25 mouse cellular contexts compared by ENCODE assay signal in the genomic region with DNA sequence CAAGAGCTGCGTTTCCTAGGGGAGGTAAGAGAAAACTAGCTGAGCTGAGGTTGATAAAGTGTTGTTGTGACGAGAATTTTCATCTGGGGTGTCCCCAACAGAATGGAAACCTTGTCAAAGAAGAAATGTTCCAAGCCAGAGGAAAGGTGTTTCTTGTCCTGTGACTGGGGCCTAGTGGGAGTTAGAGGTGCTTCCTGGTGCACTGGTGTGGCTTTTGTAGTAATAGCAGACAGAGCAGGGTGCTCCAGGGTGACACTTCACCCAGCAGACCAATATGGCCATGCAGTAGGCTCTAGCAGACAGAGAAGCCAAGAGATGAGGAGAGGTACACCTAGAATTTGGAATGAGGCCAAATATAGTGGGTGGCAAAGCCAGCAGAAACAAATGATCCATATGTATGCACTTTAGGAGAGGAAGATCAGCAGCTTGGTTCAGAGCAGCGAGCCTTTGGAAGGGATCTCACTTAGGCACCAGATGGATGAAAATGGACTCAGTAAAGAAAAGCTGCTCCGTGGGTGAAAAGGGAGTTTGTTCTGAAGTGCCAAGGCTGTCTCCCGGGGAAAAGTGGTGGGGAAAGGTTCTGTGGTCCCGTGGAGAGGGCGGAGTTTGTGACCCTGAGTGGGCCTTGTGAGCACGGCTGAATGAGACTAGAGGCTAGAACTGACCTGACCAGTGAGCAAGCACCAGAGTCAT. TPM values are rescaled to one million over a fixed set of nuclear protein-coding genes. Genes with fewer than 3 reads are reported as not detected.
DNase-seq lines count a peak whose midpoint lies in the region; ATAC-seq lines count a peak whose summit lies in the region.
"Had no signal": no experiment of that assay in that cellular context is flagged by ENCODE, and none has a peak within 500 bp of the region (broad histone marks: within the 10 kb centered on the region; RNA-seq: fewer than 3 reads in every experiment).

No protein-coding gene starts in this region.

- intact Hi-C loops in heart, postnatal 25 days (cut with DNase I): no loop called here

- H3K27me3 ChIP-seq in midbrain, embryonic 11.5 days (ENCODE audit: control insufficient read depth, insufficient read depth, low read length): no peaks in the 10 kb centered on the region
- no peaks in the 10 kb centered on the region for H3K27me3 ChIP-seq in midbrain, embryonic 15.5 days (replicated peaks)
- H3K27me3 ChIP-seq: CH12.LX, Patski had no signal

- WGBS in midbrain, embryonic 11.5 days: 92% methylated on average over 8 of the region's 8 CpGs
- 92% methylated on average over 8 of the region's 8 CpGs for WGBS in midbrain, embryonic 15.5 days

- peak; percentile 65 for ATAC-seq in frontal cortex, adult (ENCODE audit: low TSS enrichment)
- no peak for ATAC-seq in midbrain, embryonic 11.5 days (ENCODE audit: low FRiP score)
- ATAC-seq in midbrain, embryonic 15.5 days (replicated peaks): no peak
- ATAC-seq: activated CD4-positive, CD25-positive, alpha-beta regulatory T cell, adult 4 months; CD4-positive, CD25-positive, alpha-beta regulatory T cell, adult 4 months; Patski had no signal

- no peak overlapping the region for H3K27ac ChIP-seq in midbrain, embryonic 11.5 days (ENCODE audit: low read depth, low read length)
- no peak overlapping the region for H3K27ac ChIP-seq in midbrain, embryonic 15.5 days

- H3K36me3 ChIP-seq in midbrain, embryonic 11.5 days (ENCODE audit: control insufficient read depth, insufficient read depth, low read length): peaks cover 35% of the 10 kb centered on the region
- peaks cover 63% of the 10 kb centered on the region for H3K36me3 ChIP-seq in midbrain, embryonic 15.5 days (replicated peaks)

- no peak overlapping the region for H3K9ac ChIP-seq in midbrain, embryonic 11.5 days (ENCODE audit: low read length)
- H3K9ac ChIP-seq in midbrain, embryonic 15.5 days: no peak overlapping the region

- no peak for DNase-seq in frontal cortex, adult 2 months (ENCODE audit: extremely low spot score in 1 of 2, low spot score in 1 of 2)
- peak; percentile 83 for DNase-seq in heart, adult 11 months
- DNase-seq in heart, postnatal 25 days (ENCODE audit: low spot score): no peak
- DNase-seq in midbrain, embryonic 11.5 days (ENCODE audit: low spot score, missing footprints): peak; percentile 70
- DNase-seq in brain, adult 2 months (ENCODE audit: low read depth, low spot score): peak; percentile 24
- DNase-seq in Muller cell, postnatal 12 days (ENCODE audit: inconsistent ontology term): no peak
- DNase-seq: adrenal gland, adult 2 months; adrenal gland, adult 8-10 months; adrenal gland, postnatal 10 days; adrenal gland, postnatal 14 days; adrenal gland, postnatal 25 days; adrenal gland, postnatal 36 days; B cell, adult 2 months; cerebellum, adult 11 months; cerebellum, adult 11-12 months; cerebellum, adult 18-20 months; cerebellum, adult 2 months had no signal

- H3K4me3 ChIP-seq in midbrain, embryonic 11.5 days (ENCODE audit: low read depth, low read length): no peak overlapping the region
- no peak overlapping the region for H3K4me3 ChIP-seq in midbrain, embryonic 15.5 days

- no peaks in the 10 kb centered on the region for H3K4me1 ChIP-seq in midbrain, embryonic 11.5 days (ENCODE audit: control insufficient read depth, insufficient read depth, low read length)
- H3K4me1 ChIP-seq in midbrain, embryonic 15.5 days: no peaks in the 10 kb centered on the region

- H3K9me3 ChIP-seq in midbrain, embryonic 11.5 days (ENCODE audit: control insufficient read depth, low read length): no peaks in the 10 kb centered on the region
- no peaks in the 10 kb centered on the region for H3K9me3 ChIP-seq in midbrain, embryonic 15.5 days
- H3K9me3 ChIP-seq: G1E had no signal

- H3K4me2 ChIP-seq in midbrain, embryonic 11.5 days: no peak overlapping the region
- H3K4me2 ChIP-seq in midbrain, embryonic 15.5 days: no peak overlapping the region

RNA-seq across cellular contexts. Expression of a gene that starts 19.3 kb away (rescaled TPM):
- 14.1 and 14.5 TPM in 2 replicates for polyA plus RNA-seq in frontal cortex, adult 2 months (2012; rRNA removed)
- 10 to 100 TPM; 11.1 to 11.9 TPM for total RNA-seq in heart, postnatal 25 days (2021)
- polyA plus RNA-seq in midbrain, embryonic 11.5 days (2014; fragmentation: Nextera tagmentation; extraction: Ambion mirVana): 6.7 and 7.1 TPM in 2 replicates
- 2.4 and 3.3 TPM in 2 replicates for polyA plus RNA-seq in midbrain, embryonic 15.5 days (2015; fragmentation: Nextera tagmentation; extraction: Ambion mirVana)
- total RNA-seq: CH12.LX, MEL had no signal
- polyA plus RNA-seq: CD4-positive, CD25-positive, alpha-beta regulatory T cell, adult 4 months; G1E; Patski had no signal

RNA-seq across cellular contexts. Expression of a gene that starts 32.5 kb away (rescaled TPM):
- polyA plus RNA-seq in frontal cortex, adult 2 months (2012; rRNA removed): 18.8 and 19.2 TPM in 2 replicates
- 10 to 100 TPM; 11.6 to 12.1 TPM for total RNA-seq in heart, postnatal 25 days (2021)
- polyA plus RNA-seq in midbrain, embryonic 11.5 days (2014; fragmentation: Nextera tagmentation; extraction: Ambion mirVana): 40.5 and 41.8 TPM in 2 replicates
- 10.6 and 10.9 TPM in 2 replicates for polyA plus RNA-seq in midbrain, embryonic 15.5 days (2015; fragmentation: Nextera tagmentation; extraction: Ambion mirVana)

RNA-seq across cellular contexts. Expression of a gene that starts 55.0 kb away (rescaled TPM):
- polyA plus RNA-seq in frontal cortex, adult 2 months (2012; rRNA removed): 0.76 and 0.88 TPM in 2 replicates
- 1 to 10 TPM in 1 of 2 experiments, under 1 TPM in 1; 0.96 to 2.7 TPM for total RNA-seq in heart, postnatal 25 days (2021)
- polyA plus RNA-seq in midbrain, embryonic 11.5 days (2014; fragmentation: Nextera tagmentation; extraction: Ambion mirVana): not detected in 2 replicates
- not detected in 2 replicates for polyA plus RNA-seq in midbrain, embryonic 15.5 days (2015; fragmentation: Nextera tagmentation; extraction: Ambion mirVana)
- total RNA-seq: adrenal gland, postnatal 25 days; G1E; MEL had no signal
- polyA plus RNA-seq: activated CD4-positive, CD25-positive, alpha-beta regulatory T cell, adult 4 months; CD4-positive, CD25-positive, alpha-beta regulatory T cell, adult 4 months; G1E; Patski had no signal

Comparison
In these comparisons a context has a peak if more than half of its experiments do, and no peak if none do; other contexts are left out.
1. DNase-seq: peak in heart, adult 11 months (single experiment), midbrain, embryonic 11.5 days (single experiment) and brain, adult 2 months (single experiment); none in frontal cortex, adult 2 months (0 of 2), heart, postnatal 25 days (single experiment) and Muller cell, postnatal 12 days (single experiment).